Mouse (Mus musculus): ENCODE results near the gene Naa15. TPM values are rescaled to one million over a fixed set of nuclear protein-coding genes. Genes with fewer than 3 reads are reported as not detected.

Gene Naa15
- 20.9 and 21.1 TPM in 2 replicates for polyA plus RNA-seq (2015; fragmentation: Nextera tagmentation; extraction: Ambion mirVana)

GRCm38 (mm10) chr3:51415098-51416072 is at the start of gene Naa15:
TSS of gene Naa15 (plus strand) at chr3:51415148.

GRCm38 (mm10) chr3:51396219-51397068 is 18.5 kb upstream of the Naa15 start, which contains the start of gene Mgarp:
TSS of gene Mgarp (minus strand) at chr3:51396738.

GRCm38 (mm10) chr3:51408561-51409183 is 6.3 kb upstream of the Naa15 start, which contains the start of gene Ndufc1:
TSS of gene Ndufc1 (minus strand) at chr3:51408988.

GRCm38 (mm10) chr3:51483741-51484359 is 68.9 kb downstream of the Naa15 start, which contains the start of gene Rab33b:
TSS of gene Rab33b (plus strand) at chr3:51483920.

Other genes with a start within 250 kb of the Naa15 start
- 6.8 and 12.6 TPM in 2 replicates for gene Noct, start 190.7 kb upstream of the Naa15 start, polyA plus RNA-seq (2015; fragmentation: Nextera tagmentation; extraction: Ambion mirVana)
- 39.4 and 39.7 TPM in 2 replicates for gene Elf2, start 74.5 kb upstream of the Naa15 start, polyA plus RNA-seq (2015; fragmentation: Nextera tagmentation; extraction: Ambion mirVana)
- 0.83 and 1.6 TPM in 2 replicates for gene Mgarp, start 18.4 kb upstream of the Naa15 start, polyA plus RNA-seq (2015; fragmentation: Nextera tagmentation; extraction: Ambion mirVana)
- 1,537 and 1,754 TPM in 2 replicates for gene Ndufc1, start 6.2 kb upstream of the Naa15 start, polyA plus RNA-seq (2015; fragmentation: Nextera tagmentation; extraction: Ambion mirVana)
- 16.8 and 17.0 TPM in 2 replicates for gene Rab33b, start 68.8 kb downstream of the Naa15 start, polyA plus RNA-seq (2015; fragmentation: Nextera tagmentation; extraction: Ambion mirVana)
- gene Setd7, start 145.7 kb downstream of the Naa15 start, polyA plus RNA-seq (2015; fragmentation: Nextera tagmentation; extraction: Ambion mirVana) = 2.9 and 3.7 TPM in 2 replicates
- 1.9 and 11.8 TPM in 2 replicates for gene Mgst2, start 245.2 kb downstream of the Naa15 start, polyA plus RNA-seq (2015; fragmentation: Nextera tagmentation; extraction: Ambion mirVana)

All from skeletal muscle tissue, postnatal 0 days (tissue).